In genomic region chr1:182018397-182019265, GRCm38 (mm10) we compare ENCODE assay signal across 7 mouse cellular contexts. TPM values are rescaled to one million over a fixed set of nuclear protein-coding genes. Genes with fewer than 3 reads are reported as not detected.
DNase-seq lines count a peak whose midpoint lies in the region; ATAC-seq lines count a peak whose summit lies in the region.

No protein-coding gene starts in this region.

- no peaks in the 10 kb centered on the region for H3K27me3 ChIP-seq in embryonic facial prominence, embryonic 13.5 days
- 0 out of 2 replicates have a peak, but pooled peaks cover 5% of the 10 kb centered on the region for H3K27me3 ChIP-seq in hindbrain, embryonic 10.5 days (ENCODE audit: insufficient read depth, poor library complexity, severe bottlenecking)
- H3K27me3 ChIP-seq in splenic B cell, adult 2 months (ENCODE audit: control insufficient read depth, insufficient read depth, low read length, poor library complexity, severe bottlenecking) = no peaks in the 10 kb centered on the region; the same call in 1 of the 2 replicates

- H3K4me2 ChIP-seq in embryonic facial prominence, embryonic 13.5 days = peak overlapping the region; percentile 78

- peaks cover 6% of the 10 kb centered on the region for H3K36me3 ChIP-seq in embryonic facial prominence, embryonic 13.5 days
- peaks cover 23% of the 10 kb centered on the region for H3K36me3 ChIP-seq in hindbrain, embryonic 10.5 days
- H3K36me3 ChIP-seq in splenic B cell, adult 2 months (ENCODE audit: control insufficient read depth, insufficient read depth, low read length, poor library complexity, severe bottlenecking) = no peaks in the 10 kb centered on the region

- H3K4me3 ChIP-seq in embryonic facial prominence, embryonic 13.5 days = peak overlapping the region; percentile 84
- H3K4me3 ChIP-seq in hindbrain, embryonic 10.5 days = peak overlapping the region; percentile 73

- peak overlapping the region; percentile 94 for H3K9ac ChIP-seq in embryonic facial prominence, embryonic 13.5 days

- ATAC-seq in embryonic facial prominence, embryonic 13.5 days (ENCODE audit: insufficient number of reproducible peaks, insufficient read depth, low FRiP score, low TSS enrichment, low read depth) = no peak

- WGBS in embryonic facial prominence, embryonic 13.5 days = under 1% methylated on average over 29 of the region's 29 CpGs
- under 1% methylated on average over 29 of the region's 29 CpGs for WGBS in hindbrain, embryonic 10.5 days

- H3K9me3 ChIP-seq in embryonic facial prominence, embryonic 13.5 days = no peaks in the 10 kb centered on the region
- H3K9me3 ChIP-seq in hindbrain, embryonic 10.5 days = no peaks in the 10 kb centered on the region

- DNase-seq in ES-CJ7 (ENCODE audit: low read depth, low spot score) = peak; percentile 87
- peak; percentile 18 for DNase-seq in adrenal gland, adult 8-10 months
- DNase-seq in hindbrain, embryonic 10.5 days (ENCODE audit: low spot score) = peak; percentile 66
- DNase-seq in layer of hippocampus, postnatal 14 days (ENCODE audit: low spot score in 2 of 2) = peak; percentile 37 to 47
- DNase-seq in lung, postnatal 4 days = peak; percentile 36 to 43
- DNase-seq in splenic B cell, adult 2 months (ENCODE audit: low read depth, low spot score) = peak; percentile 8

- peak overlapping the region; percentile 97 for H3K27ac ChIP-seq in embryonic facial prominence, embryonic 13.5 days
- H3K27ac ChIP-seq in hindbrain, embryonic 10.5 days = peak overlapping the region; percentile 99

- H3K4me1 ChIP-seq in embryonic facial prominence, embryonic 13.5 days = peaks cover 24% of the 10 kb centered on the region
- H3K4me1 ChIP-seq in hindbrain, embryonic 10.5 days (replicated peaks) = peaks cover 31% of the 10 kb centered on the region

RNA-seq across cellular contexts. Expression of gene Enah, which starts 1.2 kb away (rescaled TPM):
- total RNA-seq in adrenal gland, adult 8-10 months (2022) = 100 to 1,000 TPM in 1 of 4 experiments, 10 to 100 TPM in 3; 62.1 to 126 (median 78.8) TPM
- polyA plus RNA-seq in embryonic facial prominence, embryonic 13.5 days (2015; fragmentation: Nextera tagmentation; extraction: Ambion mirVana) = 28.0 and 30.8 TPM in 2 replicates
- 24.4 and 29.0 TPM in 2 replicates for polyA plus RNA-seq in hindbrain, embryonic 10.5 days (2016; fragmentation: Nextera tagmentation; extraction: Ambion mirVana)
- total RNA-seq in layer of hippocampus, postnatal 14 days (2021) = 100 to 1,000 TPM; 181 to 193 TPM

Comparison
In these comparisons a context has a peak if more than half of its experiments do, and no peak if none do; other contexts are left out.
1. DNase-seq: peak in every context shown above with its lines; median percentile 87 in ES-CJ7; 66 in hindbrain, embryonic 10.5 days; 42 in layer of hippocampus, postnatal 14 days; 40 in lung, postnatal 4 days; 18 in adrenal gland, adult 8-10 months; 8 in splenic B cell, adult 2 months.